12 mouse cellular contexts compared by ENCODE assay signal in genomic region chr3:84685662-84686293, GRCm38 (mm10). TPM values are rescaled to one million over a fixed set of nuclear protein-coding genes. Genes with fewer than 3 reads are reported as not detected.
"Had no signal": no experiment of that assay in that cellular context is flagged by ENCODE, and none has a peak within 500 bp of the region (broad histone marks: within the 10 kb centered on the region; RNA-seq: fewer than 3 reads in every experiment).

No protein-coding gene starts in this region.

- ATAC-seq: lung, postnatal 0 days; midbrain, embryonic 13.5 days had no signal

- DNase-seq: kidney, adult 18-20 months; kidney, postnatal 14 days; lung, adult 18-20 months; lung, postnatal 4 days; right cerebral cortex, adult 18-20 months; right cerebral cortex, postnatal 25 days; thymus, adult 2 months; thymus, postnatal 25 days had no signal

- H3K4me3 ChIP-seq: limb, embryonic 12.5 days; midbrain, embryonic 13.5 days had no signal

RNA-seq across cellular contexts. Expression of gene Tmem154, which starts 19.8 kb away (rescaled TPM):
- total RNA-seq: midbrain, postnatal 0 days had no signal
